Mouse (Mus musculus) midbrain, embryonic 15.5 days (tissue): ENCODE results near the gene Masp2. TPM values are rescaled to one million over a fixed set of nuclear protein-coding genes. Genes with fewer than 3 reads are reported as not detected.

Experiments used
- ATAC-seq: fragments of 200-750 bp; cut with Nextera tagmentation; replicated peaks from 2 replicates; pipeline ENCODE4 v1.8.0; 2017; ENCODE audit warnings: moderate TSS enrichment
- H3K27ac ChIP-seq: fragments of 300-500 bp; sonication (generic); 2 replicates; pipeline ENCODE4 v1.5.1; 2015; ENCODE audit warnings: mild to moderate bottlenecking, inconsistent platforms
- H3K27me3 ChIP-seq: fragments of 300-500 bp; sonication (generic); replicated peaks from 2 replicates; pipeline ENCODE4 v1.6.1; 2015; ENCODE audit warnings: inconsistent platforms
- H3K36me3 ChIP-seq: fragments of 300-500 bp; sonication (generic); replicated peaks from 2 replicates; pipeline ENCODE4 v1.6.1; 2015; ENCODE audit warnings: inconsistent platforms
- H3K4me1 ChIP-seq: fragments of 300-500 bp; sonication (generic); 2 replicates; pipeline ENCODE4 v1.6.1; 2015; ENCODE audit warnings: inconsistent platforms
- H3K4me2 ChIP-seq: fragments of 300-500 bp; sonication (generic); 2 replicates; pipeline ENCODE4 v1.6.1; 2015; ENCODE audit warnings: inconsistent platforms, mild to moderate bottlenecking, moderate library complexity
- H3K4me3 ChIP-seq: fragments of 300-500 bp; sonication (generic); 2 replicates; pipeline ENCODE4 v1.5.1; 2015; ENCODE audit warnings: mild to moderate bottlenecking, inconsistent platforms
- H3K9ac ChIP-seq: fragments of 300-500 bp; sonication (generic); 2 replicates; pipeline ENCODE4 v1.6.1; 2015; ENCODE audit warnings: mild to moderate bottlenecking, inconsistent platforms
- H3K9me3 ChIP-seq: fragments of 300-500 bp; sonication (generic); 2 replicates; pipeline ENCODE4 v1.6.1; 2016; ENCODE audit warnings: inconsistent platforms
- WGBS: fragments of 180-500 bp; shearing (Covaris S2); methylation state at CpG from one replicate; pipeline ENCODE4 v1.1.7; 2015; ENCODE audit warnings: mixed read lengths; 5-methylcytosine and 5-hydroxymethylcytosine counted together
- polyA plus RNA-seq: library from polyadenylated mRNA; unstranded; fragments of >200 nt; fragmentation: Nextera tagmentation; extraction: Ambion mirVana; gene quantifications from 2 replicates; pipeline ENCODE4 v1.2.1, GENCODE M21; 2015

The Masp2 gene
- polyA plus RNA-seq, 1 experiment from 2014 or later: 0.74 TPM

- Histone ChIP-seq H3K27me3 (no peaks in the 10 kb centered on the region), H3K36me3 (no peaks in the 10 kb centered on the region), H3K9me3 (no peaks in the 10 kb centered on the region), H3K9ac (no peak overlapping the region), H3K27ac (no peak overlapping the region), H3K4me2 (no peak overlapping the region), H3K4me1 (peaks cover 6% of the 10 kb centered on the region; the same call in 1 of the 2 replicates), H3K4me3 (no peak overlapping the region)
- WGBS: 89% methylated on average over 6 of the region's 6 CpGs
- ATAC-seq: no peak
Measured at GRCm38 (mm10) chr4:148644926-148645325, 42.6 kb downstream of the Masp2 start.

- WGBS: 75% methylated on average over 11 of the region's 11 CpGs
- ATAC-seq: no peak
- peaks cover 6% of the 10 kb centered on the region; the same call in 1 of the 2 replicates for H3K4me1 ChIP-seq
Measured at GRCm38 (mm10) chr4:148646616-148647015, 44.3 kb downstream of the Masp2 start.

GRCm38 (mm10) chr4:148649309-148649708 lies 47.0 kb downstream of the Masp2 start:
- no peak for ATAC-seq
- WGBS: 65% methylated on average over 3 of the region's 3 CpGs
- no peak overlapping the region for H3K27ac ChIP-seq
- H3K4me1 ChIP-seq: 0 out of 2 replicates have a peak, but pooled peaks cover under 1% of the 10 kb centered on the region
- no peak overlapping the region for H3K4me3 ChIP-seq
- H3K9me3 ChIP-seq: no peaks in the 10 kb centered on the region
- H3K36me3 ChIP-seq: no peaks in the 10 kb centered on the region
- no peak overlapping the region for H3K9ac ChIP-seq
- H3K4me2 ChIP-seq: no peak overlapping the region
- no peaks in the 10 kb centered on the region for H3K27me3 ChIP-seq

More at GRCm38 (mm10) chr4:148646616-148647015, 44.3 kb downstream of the Masp2 start:
- no peaks in the 10 kb centered on the region for H3K36me3 ChIP-seq
- no peak overlapping the region for H3K4me2 ChIP-seq
- no peaks in the 10 kb centered on the region for H3K27me3 ChIP-seq
- H3K9ac ChIP-seq: no peak overlapping the region
- no peak overlapping the region for H3K4me3 ChIP-seq
- no peak overlapping the region for H3K27ac ChIP-seq
- no peaks in the 10 kb centered on the region for H3K9me3 ChIP-seq

- Histone ChIP-seq H3K36me3 (no peaks in the 10 kb centered on the region), H3K4me2 (no peak overlapping the region), H3K4me3 (no peak overlapping the region), H3K27me3 (no peaks in the 10 kb centered on the region), H3K4me1 (no peaks in the 10 kb centered on the region), H3K27ac (no peak overlapping the region), H3K9me3 (no peaks in the 10 kb centered on the region), H3K9ac (no peak overlapping the region)
- ATAC-seq: no peak
- 80% methylated on average over 9 of the region's 9 CpGs for whole genome bisulfite sequencing
Measured at GRCm38 (mm10) chr4:148651045-148651444, 48.7 kb downstream of the Masp2 start.

- Histone ChIP-seq H3K36me3 (no peaks in the 10 kb centered on the region), H3K4me1 (no peaks in the 10 kb centered on the region), H3K9me3 (no peaks in the 10 kb centered on the region), H3K27ac (no peak overlapping the region), H3K4me3 (no peak overlapping the region), H3K27me3 (no peaks in the 10 kb centered on the region), H3K9ac (no peak overlapping the region), H3K4me2 (no peak overlapping the region)
- 88% methylated on average over 18 of the region's 18 CpGs for WGBS
- ATAC-seq: no peak
Measured at GRCm38 (mm10) chr4:148654701-148655398, 52.5 kb downstream of the Masp2 start.

GRCm38 (mm10) chr4:148656691-148657258 lies 54.4 kb downstream of the Masp2 start:
- H3K9ac ChIP-seq: no peak overlapping the region
- H3K4me3 ChIP-seq: no peak overlapping the region
- H3K27me3 ChIP-seq: no peaks in the 10 kb centered on the region
- H3K36me3 ChIP-seq: no peaks in the 10 kb centered on the region
- ATAC-seq: no peak
- H3K4me1 ChIP-seq: no peaks in the 10 kb centered on the region
- H3K4me2 ChIP-seq: no peak overlapping the region
- H3K9me3 ChIP-seq: no peaks in the 10 kb centered on the region
- no peak overlapping the region for H3K27ac ChIP-seq
- 42% methylated on average over 15 of the region's 15 CpGs for WGBS

- Histone ChIP-seq H3K4me3 (no peak overlapping the region), H3K4me1 (peaks cover 6% of the 10 kb centered on the region; the same call in 1 of the 2 replicates), H3K9ac (no peak overlapping the region), H3K27ac (no peak overlapping the region), H3K27me3 (no peaks in the 10 kb centered on the region), H3K36me3 (no peaks in the 10 kb centered on the region), H3K9me3 (no peaks in the 10 kb centered on the region), H3K4me2 (no peak overlapping the region)
- ATAC-seq: no peak
- 91% methylated on average over 13 of the region's 13 CpGs for WGBS
Measured at GRCm38 (mm10) chr4:148657776-148658175, 55.4 kb downstream of the Masp2 start.

GRCm38 (mm10) chr4:148660174-148660573 lies 57.8 kb downstream of the Masp2 start:
- Histone ChIP-seq H3K27me3 (no peaks in the 10 kb centered on the region), H3K4me1 (peaks cover 6% of the 10 kb centered on the region; the same call in 1 of the 2 replicates), H3K27ac (no peak overlapping the region), H3K4me3 (no peak overlapping the region), H3K9ac (no peak overlapping the region), H3K9me3 (no peaks in the 10 kb centered on the region), H3K4me2 (no peak overlapping the region), H3K36me3 (no peaks in the 10 kb centered on the region)
- no peak for ATAC-seq
- WGBS: 64% methylated on average over 3 of the region's 3 CpGs

GRCm38 (mm10) chr4:148662168-148662965 lies 60.0 kb downstream of the Masp2 start:
- Histone ChIP-seq H3K27ac (no peak overlapping the region), H3K9ac (no peak overlapping the region), H3K27me3 (no peaks in the 10 kb centered on the region), H3K36me3 (no peaks in the 10 kb centered on the region), H3K4me3 (no peak overlapping the region), H3K4me2 (peak overlapping the region; percentile 21; the same call in 1 of the 2 replicates), H3K4me1 (peaks cover 6% of the 10 kb centered on the region; the same call in 1 of the 2 replicates), H3K9me3 (no peaks in the 10 kb centered on the region)
- WGBS: 32% methylated on average over 21 of the region's 21 CpGs
- no peak for ATAC-seq

GRCm38 (mm10) chr4:148663326-148663725 lies 61.0 kb downstream of the Masp2 start:
- Histone ChIP-seq H3K9ac (no peak overlapping the region), H3K27me3 (no peaks in the 10 kb centered on the region), H3K4me1 (peaks cover 6% of the 10 kb centered on the region; the same call in 1 of the 2 replicates), H3K9me3 (no peaks in the 10 kb centered on the region), H3K4me3 (no peak overlapping the region), H3K27ac (no peak overlapping the region), H3K4me2 (no peak overlapping the region), H3K36me3 (no peaks in the 10 kb centered on the region)
- WGBS: 75% methylated on average over 7 of the region's 7 CpGs
- no peak for ATAC-seq

GRCm38 (mm10) chr4:148664021-148664420 lies 61.7 kb downstream of the Masp2 start:
- no peak for ATAC-seq
- Histone ChIP-seq H3K9ac (no peak overlapping the region), H3K27me3 (no peaks in the 10 kb centered on the region), H3K4me1 (peaks cover 6% of the 10 kb centered on the region; the same call in 1 of the 2 replicates), H3K9me3 (no peaks in the 10 kb centered on the region), H3K4me3 (no peak overlapping the region), H3K4me2 (no peak overlapping the region), H3K27ac (no peak overlapping the region), H3K36me3 (no peaks in the 10 kb centered on the region)
- WGBS: 57% methylated on average over 6 of the region's 6 CpGs
